Mouse (Mus musculus) urinary bladder, adult 18-20 months (tissue): ENCODE results near the gene Csnka2ip.

Experiments used
- DNase-seq, 2 experiments: peaks; one replicate each; pipeline ENCODE4 v3.0.0; 2022; ENCODE audit warnings: low spot score in 2 of 2, mixed read lengths in 2 of 2

Gene Csnka2ip

DNA sequence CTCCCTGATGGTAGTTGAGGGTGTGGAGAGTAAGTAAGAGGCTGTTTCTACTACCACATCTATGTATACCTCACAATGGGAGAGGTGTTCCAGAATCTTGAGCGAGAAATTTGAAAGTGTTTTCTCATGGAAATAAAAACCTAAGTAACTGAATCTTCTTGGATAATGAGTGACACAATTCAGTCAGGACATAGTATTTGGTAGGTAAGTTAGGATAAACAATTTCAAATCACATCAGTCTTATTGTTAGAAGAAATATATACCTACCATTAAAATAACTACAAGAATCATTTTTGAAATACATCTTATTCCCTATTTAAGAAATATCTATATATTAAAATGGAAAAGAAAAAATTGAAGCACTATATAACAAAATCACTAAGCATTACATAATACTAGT lies at the start of gene Csnka2ip:
Gene Csnka2ip (minus strand): TSS at position 101 of the 400 bp plus-strand sequence.
- DNase-seq: no peak

- DNase-seq: no peak
Measured at GRCm38 (mm10) chr16:64649594-64650290, 47.5 kb upstream of the Csnka2ip start.

DNA sequence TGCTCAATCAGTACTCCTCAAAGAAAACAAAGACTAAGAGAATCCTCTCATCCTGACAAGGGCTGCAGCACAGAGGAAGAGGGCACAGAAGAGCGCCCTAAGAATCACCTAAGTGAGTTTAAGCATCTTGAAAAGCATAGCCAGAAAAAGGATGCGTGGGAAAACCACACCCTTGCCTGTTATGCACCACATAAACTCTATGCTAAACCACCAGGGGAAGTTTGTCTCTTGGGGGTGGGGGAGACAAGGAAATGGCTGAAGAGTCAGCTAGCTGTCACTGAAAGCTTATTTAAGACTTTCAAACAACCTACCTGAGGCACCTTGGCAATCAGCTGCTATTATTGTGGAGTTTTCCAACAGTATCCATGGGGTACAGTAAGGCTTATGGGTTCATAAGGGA lies 45.6 kb upstream of the Csnka2ip start:
- DNase-seq: no peak

DNA sequence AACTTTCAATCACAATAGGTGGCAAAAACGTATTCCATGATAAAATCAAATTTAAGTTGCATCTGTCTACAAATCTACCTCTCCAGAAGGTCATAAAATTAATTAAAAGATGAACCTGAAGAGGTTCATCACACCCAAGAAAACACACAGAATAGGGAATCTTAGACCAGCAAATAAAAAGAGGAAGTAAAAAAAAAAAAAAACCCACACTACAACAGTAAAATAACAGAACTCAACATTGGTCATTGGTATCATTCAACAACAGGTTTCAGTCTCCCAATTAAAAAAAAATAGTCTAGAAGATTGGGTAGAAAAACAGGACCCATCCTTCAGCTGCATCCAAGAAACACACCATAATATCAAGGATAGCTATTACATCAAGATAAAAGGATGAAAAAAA lies 32.9 kb upstream of the Csnka2ip start:
- DNase-seq: no peak

DNA sequence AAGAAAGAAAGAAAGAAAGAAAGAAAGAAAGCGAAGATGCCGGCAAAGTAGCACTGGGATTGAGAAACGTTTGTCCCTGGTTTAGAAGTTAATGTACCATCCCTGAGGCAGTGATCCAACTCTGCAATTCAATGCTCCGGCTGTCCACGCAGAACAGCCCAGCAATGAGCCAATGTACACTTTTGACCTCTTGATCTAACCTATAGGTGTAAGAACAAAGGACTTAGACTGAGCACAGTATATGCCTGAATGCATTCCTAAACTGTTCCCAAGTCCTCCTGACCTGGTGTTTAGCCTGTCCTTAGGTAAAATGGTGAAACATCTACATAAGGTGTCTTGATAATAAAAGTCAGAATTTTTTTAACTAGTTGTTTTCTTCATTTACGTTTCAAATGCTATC lies 17.9 kb upstream of the Csnka2ip start:
- no peak for DNase-seq

DNA sequence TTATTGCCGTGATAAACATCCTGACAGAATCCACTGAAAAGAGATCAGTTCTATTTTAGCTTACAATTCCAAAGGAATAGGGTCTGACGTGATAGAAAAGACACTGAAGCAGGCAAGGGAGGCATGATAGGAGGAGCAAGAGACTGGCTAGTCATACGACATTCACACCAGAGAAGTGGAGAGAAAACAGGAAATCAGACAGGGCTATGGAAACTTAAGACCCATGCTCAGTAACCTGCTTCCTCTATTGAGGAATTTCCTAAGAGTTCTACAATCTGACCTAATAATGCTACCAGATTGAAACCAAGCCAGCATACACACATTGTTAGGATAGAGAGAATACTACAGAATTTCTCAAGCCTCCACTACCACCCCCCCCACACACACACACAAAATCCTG lies 12.4 kb upstream of the Csnka2ip start:
- DNase-seq: no peak

- no peak for DNase-seq
Measured at GRCm38 (mm10) chr16:64607793-64608192, 5.6 kb upstream of the Csnka2ip start.

- no peak for DNase-seq
Measured at GRCm38 (mm10) chr16:64586825-64587224, 15.4 kb downstream of the Csnka2ip start.

DNA sequence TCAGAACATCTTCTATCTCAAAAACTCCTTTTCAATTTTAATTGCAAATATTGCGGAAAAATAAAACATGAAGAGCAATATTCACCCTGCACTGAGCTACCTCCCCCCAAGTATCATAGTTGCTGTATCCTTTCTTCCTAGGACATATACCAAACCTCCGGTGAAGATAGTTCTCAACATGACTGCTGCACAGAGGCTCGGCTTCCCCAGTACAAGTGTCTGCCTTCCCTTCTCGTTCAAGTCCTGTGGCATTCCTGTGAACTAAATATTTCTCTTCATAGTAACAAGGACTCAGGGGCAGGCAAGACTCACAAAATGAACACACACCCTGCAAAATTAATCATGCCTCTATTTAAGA lies 16.0 kb downstream of the Csnka2ip start:
- no peak for DNase-seq

DNA sequence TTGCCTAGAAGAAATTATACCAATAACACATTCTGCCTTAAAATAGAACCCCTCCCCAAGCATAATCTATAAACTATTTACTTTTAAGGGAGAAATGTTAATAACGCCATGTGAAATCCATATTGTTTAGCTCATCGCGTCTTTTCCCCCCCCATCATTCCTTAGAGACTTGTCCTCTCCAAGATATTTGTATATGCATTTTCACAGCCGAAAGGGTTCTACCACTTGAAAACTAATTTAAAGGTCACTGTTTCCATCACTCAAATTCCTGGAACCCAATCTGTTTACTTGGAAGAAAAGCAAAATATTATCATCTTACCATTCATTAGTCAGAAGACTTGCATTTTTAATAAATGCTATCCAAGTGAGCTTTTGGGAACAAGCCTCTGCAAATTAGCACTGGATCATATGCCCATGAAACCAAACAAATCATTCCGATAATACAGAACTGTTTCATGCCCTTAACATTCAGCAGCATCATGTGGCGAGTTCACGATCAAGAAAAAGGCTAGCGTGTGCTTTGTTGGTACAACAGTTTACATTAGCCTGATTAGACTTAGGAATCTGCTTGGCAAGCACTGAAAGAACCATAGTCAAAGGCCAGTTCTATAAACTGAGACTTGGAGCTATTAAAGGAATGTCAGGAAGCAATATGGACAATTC lies 16.5 kb downstream of the Csnka2ip start:
- DNase-seq: no peak

GRCm38 (mm10) chr16:64584591-64584990 lies 17.6 kb downstream of the Csnka2ip start:
- no peak for DNase-seq

DNA sequence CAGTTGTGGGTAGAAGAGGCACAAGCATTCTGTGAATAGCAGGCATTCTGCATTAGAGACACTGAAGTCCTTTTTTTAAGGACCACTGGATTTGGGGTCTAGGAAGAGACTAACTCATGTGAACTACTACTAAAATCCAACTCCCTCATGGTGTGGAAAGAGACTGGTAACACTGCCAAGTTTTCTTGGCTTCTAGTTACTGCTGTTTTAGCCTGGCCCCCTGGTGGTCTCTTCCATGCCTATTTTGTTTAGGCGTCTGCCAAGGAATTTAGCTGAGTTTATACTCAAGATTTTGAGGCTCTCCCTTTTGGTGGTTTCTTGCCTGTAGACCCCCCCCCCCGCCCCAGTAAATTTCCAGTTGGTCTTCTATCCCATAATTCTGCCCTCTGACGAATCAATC lies 18.8 kb downstream of the Csnka2ip start:
- DNase-seq: no peak

- no peak for DNase-seq
Measured at GRCm38 (mm10) chr16:64569496-64569895, 32.7 kb downstream of the Csnka2ip start.

DNA sequence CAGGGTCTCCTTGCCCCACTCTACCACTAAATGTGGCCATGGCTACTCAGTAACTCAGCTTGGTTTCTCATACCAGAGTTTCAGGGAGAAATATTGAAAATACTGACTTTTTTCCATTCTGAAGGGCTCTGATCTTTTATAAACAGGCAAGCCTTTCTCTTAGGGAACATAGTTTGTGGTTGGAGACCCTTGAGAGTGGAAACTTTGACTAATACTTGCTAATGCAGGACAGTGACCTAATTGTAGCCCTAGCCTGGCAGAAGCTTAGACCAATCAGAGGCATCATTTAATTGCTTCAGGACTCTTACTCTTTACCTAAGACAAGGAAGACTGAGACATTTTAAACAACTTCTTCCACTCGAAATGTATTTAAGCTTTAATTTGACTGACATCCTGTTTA lies 39.1 kb downstream of the Csnka2ip start:
- DNase-seq: no peak

DNA sequence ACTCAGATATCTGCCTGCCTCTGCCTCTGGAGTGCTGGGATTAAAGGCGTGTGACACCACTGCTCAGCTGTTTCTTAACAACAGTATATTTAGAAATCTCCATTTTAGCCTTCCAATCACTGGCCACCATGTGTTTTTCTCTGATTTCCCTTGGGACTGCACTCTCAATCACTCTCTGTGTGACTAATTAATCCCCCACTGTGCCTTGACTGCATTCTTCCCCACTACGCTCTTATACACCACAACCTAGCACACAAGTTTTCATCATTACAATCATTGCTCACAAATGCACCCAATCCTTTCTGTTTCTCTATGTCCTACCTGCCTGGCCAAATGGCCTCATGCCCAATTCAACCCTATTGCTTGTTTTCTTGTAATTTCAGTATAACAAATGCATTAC lies 43.7 kb downstream of the Csnka2ip start:
- no peak for DNase-seq

GRCm38 (mm10) chr16:64526883-64527282 lies 75.3 kb downstream of the Csnka2ip start:
- DNase-seq: no peak

DNA sequence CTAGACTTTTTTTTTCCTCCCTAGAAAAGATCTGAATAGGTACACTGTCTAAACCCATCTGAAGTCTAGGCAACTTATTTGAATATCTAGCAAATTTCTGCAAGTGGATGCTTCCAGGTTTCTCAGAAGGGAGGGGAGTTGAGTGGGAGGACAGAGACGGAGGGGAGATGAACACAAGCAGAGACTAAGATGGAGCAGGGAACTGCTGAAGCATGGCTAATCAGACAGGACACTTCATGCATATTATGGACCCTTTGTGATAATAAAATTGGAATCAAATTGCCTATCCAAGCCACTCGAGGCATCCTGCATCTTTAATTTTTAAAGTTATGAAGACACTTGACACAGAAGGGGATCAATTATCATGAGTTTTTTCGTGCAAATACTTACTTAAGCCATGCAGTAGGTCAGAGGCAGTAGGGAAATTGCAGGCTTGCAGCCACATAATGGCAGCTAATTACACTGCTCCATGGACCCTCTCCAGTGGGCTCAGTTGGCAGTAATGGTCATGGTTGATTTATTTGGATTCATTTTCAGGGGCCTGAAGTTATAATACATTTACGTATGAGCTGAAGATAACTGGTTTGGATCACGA lies 78.1 kb downstream of the Csnka2ip start:
- no peak for DNase-seq

GRCm38 (mm10) chr16:64513423-64513822 lies 88.8 kb downstream of the Csnka2ip start:
- DNase-seq: no peak
